ENCODE assay signal across 23 mouse cellular contexts in the genomic region with DNA sequence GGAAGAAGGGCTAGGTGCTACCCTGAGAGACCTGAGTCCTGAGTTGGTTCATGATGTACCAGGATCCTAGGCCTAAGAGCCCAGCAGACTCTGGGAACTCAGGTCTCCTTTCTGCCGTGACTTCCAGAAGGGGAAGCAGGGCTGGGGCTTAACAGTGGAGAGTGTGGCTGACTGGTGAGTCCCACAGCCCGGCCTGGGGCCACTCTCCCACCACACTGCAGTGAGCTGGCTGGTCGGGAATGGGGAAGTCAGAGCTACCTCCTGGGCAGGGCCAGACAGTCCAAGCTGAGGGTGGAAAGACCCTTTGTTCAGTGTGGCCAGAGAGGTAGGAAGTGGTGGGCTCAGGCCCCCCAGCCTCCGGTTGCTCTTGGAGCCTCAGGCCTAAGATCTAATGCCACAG.
DNase-seq lines count a peak whose midpoint lies in the region; ATAC-seq and TF ChIP-seq lines count a peak whose summit lies in the region.
"Had no signal": no experiment of that assay in that cellular context is flagged by ENCODE, and none has a peak within 500 bp of the region (broad histone marks: within the 10 kb centered on the region; RNA-seq: fewer than 3 reads in every experiment).

No protein-coding gene starts in this region.

- no peaks in the 10 kb centered on the region for H3K9me3 ChIP-seq in liver, embryonic 13.5 days (replicated peaks)
- H3K9me3 ChIP-seq in liver, embryonic 12.5 days (replicated peaks): no peaks in the 10 kb centered on the region
- H3K9me3 ChIP-seq: embryonic facial prominence, embryonic 13.5 days; embryonic facial prominence, embryonic 15.5 days; forebrain, embryonic 10.5 days; forebrain, embryonic 12.5 days had no signal

- H3K9ac ChIP-seq in liver, embryonic 13.5 days: no peak overlapping the region
- H3K9ac ChIP-seq in liver, embryonic 12.5 days: no peak overlapping the region
- H3K9ac ChIP-seq: embryonic facial prominence, embryonic 13.5 days; embryonic facial prominence, embryonic 15.5 days; forebrain, embryonic 12.5 days had no signal

- no peak for TF ChIP-seq CTCF in layer of hippocampus, adult 2 months (conservative IDR thresholded peaks at IDR 0.05)
- TF ChIP-seq CTCF in thymus, adult 2 months (IDR thresholded peaks at IDR 0.05; ENCODE audit: borderline replicate concordance, control insufficient read depth, extremely low read depth, insufficient read depth, low read length, poor library complexity): no peak

- H3K27me3 ChIP-seq in liver, embryonic 13.5 days: no peaks in the 10 kb centered on the region
- H3K27me3 ChIP-seq in liver, embryonic 12.5 days (replicated peaks): no peaks in the 10 kb centered on the region; the same call in 1 of the 2 replicates
- no peaks in the 10 kb centered on the region for H3K27me3 ChIP-seq in thymus, adult 2 months (ENCODE audit: control insufficient read depth, insufficient read depth, low read length)
- H3K27me3 ChIP-seq: embryonic facial prominence, embryonic 13.5 days; embryonic facial prominence, embryonic 15.5 days had no signal

- TF ChIP-seq POLR2A in thymus, adult 2 months (IDR thresholded peaks at IDR 0.05; ENCODE audit: control insufficient read depth, extremely low read depth, insufficient read depth, low read length, poor library complexity): no peak

- 0 out of 2 replicates have a peak overlapping the region, but pooled peaks have one; percentile 29 for H3K27ac ChIP-seq in liver, embryonic 13.5 days
- no peak overlapping the region for H3K27ac ChIP-seq in liver, embryonic 12.5 days
- no peak overlapping the region for H3K27ac ChIP-seq in layer of hippocampus, adult 2 months
- no peak overlapping the region for H3K27ac ChIP-seq in thymus, adult 2 months (ENCODE audit: control insufficient read depth, insufficient read depth, low read length)
- H3K27ac ChIP-seq: embryonic facial prominence, embryonic 13.5 days; embryonic facial prominence, embryonic 15.5 days; forebrain, embryonic 10.5 days; forebrain, embryonic 12.5 days had no signal

- H3K36me3 ChIP-seq in liver, embryonic 13.5 days: no peaks in the 10 kb centered on the region
- H3K36me3 ChIP-seq in liver, embryonic 12.5 days: no peaks in the 10 kb centered on the region
- no peaks in the 10 kb centered on the region for H3K36me3 ChIP-seq in thymus, adult 2 months (ENCODE audit: control insufficient read depth, insufficient read depth, low read length)
- H3K36me3 ChIP-seq: embryonic facial prominence, embryonic 13.5 days; embryonic facial prominence, embryonic 15.5 days; forebrain, embryonic 10.5 days; forebrain, embryonic 12.5 days had no signal

- WGBS in liver, embryonic 13.5 days (ENCODE audit: insufficient replicate concordance): 34% methylated on average over 4 of the region's 4 CpGs
- 45% methylated on average over 4 of the region's 4 CpGs for WGBS in liver, embryonic 12.5 days (ENCODE audit: insufficient replicate concordance)
- WGBS in thymus, adult 2 months: 72% methylated on average over 4 of the region's 4 CpGs

- H3K4me3 ChIP-seq in liver, embryonic 13.5 days (replicated peaks): no peak overlapping the region
- no peak overlapping the region for H3K4me3 ChIP-seq in liver, embryonic 12.5 days
- no peak overlapping the region for H3K4me3 ChIP-seq in layer of hippocampus, adult 2 months
- no peak overlapping the region for H3K4me3 ChIP-seq in thymus, adult 2 months (ENCODE audit: control insufficient read depth, insufficient read depth, low read length)
- H3K4me3 ChIP-seq: embryonic facial prominence, embryonic 13.5 days; embryonic facial prominence, embryonic 15.5 days; erythroblast, embryonic 14.5 days; forebrain, embryonic 10.5 days; forebrain, embryonic 12.5 days had no signal

- ATAC-seq in liver, embryonic 13.5 days (ENCODE audit: low read depth): no peak
- no peak for ATAC-seq in liver, embryonic 12.5 days
- peak; percentile 70 for ATAC-seq in granulocyte monocyte progenitor cell, adult 5-6 weeks (replicated peaks; ENCODE audit: poor library complexity, severe bottlenecking)
- ATAC-seq in megakaryocyte, adult 5-6 weeks (ENCODE audit: poor library complexity, severe bottlenecking): peak; percentile 46; the same call in 1 of the 2 replicates
- ATAC-seq: forebrain, embryonic 14.5 days; forebrain, embryonic 16.5 days had no signal

- peaks cover 47% of the 10 kb centered on the region for H3K4me1 ChIP-seq in liver, embryonic 13.5 days (replicated peaks)
- H3K4me1 ChIP-seq in liver, embryonic 12.5 days: peaks cover 46% of the 10 kb centered on the region
- H3K4me1 ChIP-seq in thymus, adult 2 months (replicated peaks; ENCODE audit: control insufficient read depth, insufficient read depth, low read length): peaks cover 7% of the 10 kb centered on the region; the same call in 1 of the 2 replicates
- H3K4me1 ChIP-seq: embryonic facial prominence, embryonic 15.5 days; forebrain, embryonic 12.5 days had no signal

- DNase-seq in liver, embryonic 13.5 days: no peak
- no peak for DNase-seq in layer of hippocampus, adult 2 months (ENCODE audit: low spot score in 2 of 2)
- no peak for DNase-seq in thymus, adult 2 months
- no peak for DNase-seq in adrenal gland, adult 2 months
- DNase-seq: adrenal gland, adult 8-10 months; adrenal gland, postnatal 14 days; adrenal gland, postnatal 36 days; cerebellum, adult 11-12 months; cerebellum, adult 2 months; cerebellum, adult 9-10 months; cerebellum, postnatal 10 days; cerebellum, postnatal 25 days; embryo, embryonic 11 days had no signal

- no peak overlapping the region for H3K4me2 ChIP-seq in liver, embryonic 13.5 days
- no peak overlapping the region for H3K4me2 ChIP-seq in liver, embryonic 12.5 days
- H3K4me2 ChIP-seq: embryonic facial prominence, embryonic 13.5 days; embryonic facial prominence, embryonic 15.5 days; forebrain, embryonic 12.5 days had no signal

Comparison
In these comparisons a context has a peak if more than half of its experiments do, and no peak if none do; other contexts are left out.
1. ATAC-seq: peak in granulocyte monocyte progenitor cell, adult 5-6 weeks (single experiment) and megakaryocyte, adult 5-6 weeks (single experiment); none in liver, embryonic 13.5 days (single experiment) and liver, embryonic 12.5 days (single experiment).